Mouse (Mus musculus) forebrain, embryonic 14.5 days (tissue): ENCODE results near the gene Rcor1. TPM values are rescaled to one million over a fixed set of nuclear protein-coding genes. Genes with fewer than 3 reads are reported as not detected.

Experiments used
- ATAC-seq: fragments of 200-750 bp; cut with Nextera tagmentation; 2 replicates; pipeline ENCODE4 v1.8.0; 2017; ENCODE audit warnings: mild to moderate bottlenecking, moderate library complexity
- DNase-seq: peaks from one replicate; pipeline ENCODE4 v3.0.0-alpha.2; 2015; ENCODE audit warnings: low spot score
- H3K27ac ChIP-seq: fragments of 300-500 bp; sonication (generic); 2 replicates; pipeline ENCODE4 v1.5.1; 2014; ENCODE audit warnings: low read depth, mild to moderate bottlenecking, control low read depth, low read length, moderate library complexity
- H3K27me3 ChIP-seq: fragments of 300-500 bp; sonication (generic); replicated peaks from 2 replicates; pipeline ENCODE4 v1.6.1; 2014; ENCODE audit warnings: low read length, control low read depth, mixed read lengths; ENCODE audit not compliant: control insufficient read depth, insufficient read depth
- H3K36me3 ChIP-seq: fragments of 300-500 bp; sonication (generic); 2 replicates; pipeline ENCODE4 v1.6.1; 2014; ENCODE audit warnings: low read length, control low read depth; ENCODE audit not compliant: control insufficient read depth, insufficient read depth
- H3K4me1 ChIP-seq: fragments of 300-500 bp; sonication (generic); 2 replicates; pipeline ENCODE4 v1.6.1; 2014; ENCODE audit warnings: antibody characterized with exemption, low read length, control low read depth; ENCODE audit not compliant: control insufficient read depth, insufficient read depth
- H3K4me2 ChIP-seq: fragments of 300-500 bp; sonication (generic); 2 replicates; pipeline ENCODE4 v1.6.1; 2014; ENCODE audit warnings: mild to moderate bottlenecking, control low read depth, low read length
- H3K4me3 ChIP-seq: fragments of 300-500 bp; sonication (generic); 2 replicates; pipeline ENCODE4 v1.5.1; 2014; ENCODE audit warnings: low read depth, low read length, control low read depth
- H3K9ac ChIP-seq: fragments of 300-500 bp; sonication (generic); 2 replicates; pipeline ENCODE4 v1.6.1; 2014; ENCODE audit warnings: mild to moderate bottlenecking, low read length, control low read depth, moderate library complexity
- H3K9me3 ChIP-seq: fragments of 300-500 bp; sonication (generic); replicated peaks from 2 replicates; pipeline ENCODE4 v1.6.1; 2016; ENCODE audit warnings: low read length, control low read depth, mixed read lengths; ENCODE audit not compliant: control insufficient read depth
- WGBS: fragments of 180-500 bp; shearing (Covaris S2); extraction: QIAGEN DNeasy Blood & Tissue Kit; methylation state at CpG from one replicate; pipeline ENCODE4 v1.1.7; 2014; 5-methylcytosine and 5-hydroxymethylcytosine counted together
- polyA plus RNA-seq: library from polyadenylated mRNA; unstranded; fragments of >200 nt; fragmentation: Nextera tagmentation; extraction: Ambion mirVana; gene quantifications from 2 replicates; pipeline ENCODE4 v1.2.1, GENCODE M21; 2014

Rcor1 gene
- polyA plus RNA-seq, 1 experiment from 2014 or later = 8.5 TPM

GRCm38 (mm10) chr12:111120976-111121645 is 82.0 kb downstream of the Rcor1 start:
- WGBS = 86% methylated on average over 9 of the region's 9 CpGs

DNA sequence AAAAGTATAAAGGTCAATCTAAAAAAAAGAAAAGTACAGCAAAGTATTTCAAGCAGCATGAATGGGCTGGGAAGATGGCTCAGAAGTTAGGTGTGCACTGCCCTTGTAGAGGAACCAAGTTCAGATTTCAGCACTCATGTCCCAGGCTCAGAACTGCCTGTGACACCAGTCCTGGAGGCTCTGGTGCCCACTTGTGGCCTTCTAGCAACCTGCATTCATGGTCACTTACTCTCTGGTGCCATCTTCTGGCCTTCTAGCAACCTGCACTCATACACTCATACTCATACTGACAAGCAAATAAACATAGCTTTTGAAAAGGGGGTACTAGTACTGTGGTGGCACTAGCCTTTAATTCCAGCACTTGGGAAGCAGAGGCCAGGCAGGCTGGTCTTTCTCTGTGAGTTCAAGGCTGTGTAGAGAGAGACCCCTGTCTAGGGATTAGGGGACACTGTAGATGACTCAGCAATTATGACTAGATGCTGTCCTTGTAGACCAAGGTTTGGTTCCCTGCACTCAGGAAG is 83.2 kb downstream of the Rcor1 start:
- Histone ChIP-seq H3K27me3 (no peaks in the 10 kb centered on the region), H3K36me3 (peaks cover 6% of the 10 kb centered on the region; the same call in 1 of the 2 replicates), H3K9ac (no peak overlapping the region), H3K4me1 (peaks cover 3% of the 10 kb centered on the region; the same call in 1 of the 2 replicates), H3K4me2 (no peak overlapping the region), H3K4me3 (no peak overlapping the region), H3K9me3 (no peaks in the 10 kb centered on the region), H3K27ac (no peak overlapping the region)
- DNase-seq (no peak), ATAC-seq (no peak)

More at GRCm38 (mm10) chr12:111120976-111121645, 82.0 kb downstream of the Rcor1 start:
- no peaks in the 10 kb centered on the region for H3K9me3 ChIP-seq
- H3K4me1 ChIP-seq = peaks cover 3% of the 10 kb centered on the region; the same call in 1 of the 2 replicates
- H3K27ac ChIP-seq = no peak overlapping the region
- H3K9ac ChIP-seq = no peak overlapping the region
- DNase-seq (no peak), ATAC-seq (no peak)
- no peak overlapping the region for H3K4me3 ChIP-seq
- no peak overlapping the region for H3K4me2 ChIP-seq
- no peaks in the 10 kb centered on the region for H3K27me3 ChIP-seq
- peaks cover 16% of the 10 kb centered on the region for H3K36me3 ChIP-seq

DNA sequence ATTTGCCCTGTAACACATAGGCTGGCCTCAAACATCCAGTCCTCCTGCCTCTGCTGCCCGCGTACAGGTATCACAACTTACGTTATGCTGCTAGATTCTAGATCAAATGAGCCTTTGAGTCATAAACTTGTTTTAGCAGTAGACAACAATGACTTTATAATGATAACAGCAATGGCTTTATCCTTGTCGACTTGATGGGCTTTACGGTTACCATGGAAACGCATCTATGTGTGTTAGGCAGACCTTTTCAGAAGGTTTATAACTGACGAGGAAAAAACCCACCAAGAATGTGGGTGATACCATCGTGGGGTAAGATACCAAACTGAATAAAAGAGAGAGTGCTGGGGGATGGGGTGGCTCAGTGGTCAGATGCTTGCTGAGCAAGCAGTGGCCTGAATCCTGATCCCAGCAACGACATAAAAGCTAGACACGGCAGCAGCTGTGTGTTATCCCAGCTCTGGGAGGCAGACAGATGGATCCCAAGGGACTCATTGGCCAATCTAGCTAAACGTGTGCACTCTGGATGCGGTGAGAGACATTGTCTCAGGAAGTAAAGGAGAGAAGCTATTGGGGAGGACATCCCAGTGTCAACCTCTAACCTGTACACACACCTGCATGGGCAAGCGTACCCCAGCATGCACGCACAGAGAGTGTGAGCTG is 85.6 kb downstream of the Rcor1 start:
- peaks cover 3% of the 10 kb centered on the region; the same call in 1 of the 2 replicates for H3K4me1 ChIP-seq
- no peaks in the 10 kb centered on the region for H3K27me3 ChIP-seq
- H3K9ac ChIP-seq = no peak overlapping the region
- DNase-seq (peak; percentile 63), ATAC-seq (no peak)
- no peak overlapping the region for H3K4me3 ChIP-seq
- WGBS = 77% methylated on average over 14 of the region's 14 CpGs
- H3K9me3 ChIP-seq = no peaks in the 10 kb centered on the region
- no peaks in the 10 kb centered on the region for H3K36me3 ChIP-seq
- H3K4me2 ChIP-seq = no peak overlapping the region
- H3K27ac ChIP-seq = peak overlapping the region; percentile 21

DNA sequence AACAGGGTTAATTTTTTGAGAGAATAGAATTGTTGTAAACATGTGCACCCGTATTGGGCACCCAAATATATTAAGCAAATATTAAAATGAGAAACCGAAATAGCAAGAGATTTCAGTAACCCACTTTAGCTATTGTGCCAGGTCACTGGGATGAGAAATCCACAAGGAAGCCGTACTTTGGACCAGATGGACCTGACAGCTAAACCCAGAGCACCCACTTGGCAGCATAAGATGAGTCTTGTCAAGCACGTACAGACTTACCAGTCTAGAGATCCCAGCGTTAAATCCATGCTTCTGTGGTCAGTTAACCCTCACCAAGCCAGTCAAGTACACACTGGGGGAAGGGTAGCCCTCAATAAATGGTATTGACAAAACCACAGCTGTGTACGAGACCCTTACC is 86.5 kb downstream of the Rcor1 start:
- no peak for DNase-seq
- Histone ChIP-seq H3K27me3 (no peaks in the 10 kb centered on the region), H3K9ac (no peak overlapping the region), H3K36me3 (no peaks in the 10 kb centered on the region), H3K27ac (no peak overlapping the region), H3K4me3 (no peak overlapping the region), H3K4me1 (peaks cover 3% of the 10 kb centered on the region; the same call in 1 of the 2 replicates), H3K9me3 (no peaks in the 10 kb centered on the region), H3K4me2 (no peak overlapping the region)
- ATAC-seq = no peak
- WGBS = 84% methylated on average over 6 of the region's 6 CpGs

GRCm38 (mm10) chr12:111134169-111134568 is 95.0 kb downstream of the Rcor1 start:
- peak overlapping the region; percentile 67; the same call in 1 of the 2 replicates for H3K27ac ChIP-seq
- H3K4me1 ChIP-seq = peaks cover 7% of the 10 kb centered on the region
- DNase-seq (peak; percentile 29), ATAC-seq (no peak)
- no peak overlapping the region for H3K4me3 ChIP-seq
- H3K27me3 ChIP-seq = no peaks in the 10 kb centered on the region
- H3K4me2 ChIP-seq = no peak overlapping the region
- WGBS = 73% methylated on average over 7 of the region's 7 CpGs
- no peak overlapping the region for H3K9ac ChIP-seq
- no peaks in the 10 kb centered on the region for H3K36me3 ChIP-seq
- H3K9me3 ChIP-seq = no peaks in the 10 kb centered on the region

DNA sequence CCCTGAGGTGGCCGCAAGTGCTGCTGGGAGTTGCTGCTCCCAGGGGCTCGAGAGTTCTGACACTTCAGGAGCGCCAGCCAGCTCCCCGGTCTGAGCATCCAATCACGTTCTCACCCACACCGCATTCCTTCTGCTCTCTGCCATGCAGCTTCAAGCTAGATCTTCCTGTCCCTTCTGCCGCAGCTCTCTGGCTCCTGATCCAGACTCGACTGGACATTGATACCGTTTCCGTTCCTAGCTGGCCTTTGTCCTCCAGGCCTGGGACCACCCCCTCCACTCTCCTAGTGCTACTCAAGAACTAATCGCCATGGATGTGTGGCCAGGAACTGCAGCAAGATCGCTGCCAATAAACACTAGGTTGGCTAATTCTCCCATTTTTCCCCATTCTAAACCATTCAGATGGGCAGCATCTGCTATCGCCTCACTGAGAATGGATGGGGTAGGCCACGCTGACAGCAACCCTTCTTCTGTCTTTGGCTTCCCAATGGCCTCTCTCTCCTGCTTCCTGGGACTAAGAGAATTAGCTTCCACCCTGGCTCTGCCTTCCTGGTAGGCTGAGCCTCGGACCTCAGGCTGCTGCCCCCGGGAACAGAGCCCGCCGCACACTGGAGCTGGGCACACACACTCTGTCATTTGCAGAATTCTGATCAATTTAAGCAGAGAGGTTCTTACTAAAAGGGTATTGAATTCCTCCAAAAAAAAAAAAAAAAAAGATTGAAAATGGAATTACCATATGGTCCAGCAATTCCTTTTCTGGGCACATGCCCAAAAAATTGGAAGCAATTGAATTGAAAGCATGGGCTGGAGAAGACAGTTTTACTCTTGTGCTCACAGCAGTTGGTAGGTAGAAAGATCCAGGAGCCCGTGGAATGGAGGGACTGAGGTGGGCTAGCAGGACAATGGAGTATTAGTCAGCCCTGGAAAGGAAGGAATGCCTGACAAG is 95.9 kb downstream of the Rcor1 start:
- 59% methylated on average over 19 of the region's 19 CpGs for WGBS
- H3K4me3 ChIP-seq = no peak overlapping the region
- H3K4me1 ChIP-seq = peaks cover 7% of the 10 kb centered on the region
- peak overlapping the region; percentile 67; the same call in 1 of the 2 replicates for H3K27ac ChIP-seq
- no peaks in the 10 kb centered on the region for H3K27me3 ChIP-seq
- H3K9me3 ChIP-seq = no peaks in the 10 kb centered on the region
- no peaks in the 10 kb centered on the region for H3K36me3 ChIP-seq
- no peak for ATAC-seq
- no peak overlapping the region for H3K4me2 ChIP-seq
- no peak overlapping the region for H3K9ac ChIP-seq
- peak; percentile 56 for DNase-seq

DNA sequence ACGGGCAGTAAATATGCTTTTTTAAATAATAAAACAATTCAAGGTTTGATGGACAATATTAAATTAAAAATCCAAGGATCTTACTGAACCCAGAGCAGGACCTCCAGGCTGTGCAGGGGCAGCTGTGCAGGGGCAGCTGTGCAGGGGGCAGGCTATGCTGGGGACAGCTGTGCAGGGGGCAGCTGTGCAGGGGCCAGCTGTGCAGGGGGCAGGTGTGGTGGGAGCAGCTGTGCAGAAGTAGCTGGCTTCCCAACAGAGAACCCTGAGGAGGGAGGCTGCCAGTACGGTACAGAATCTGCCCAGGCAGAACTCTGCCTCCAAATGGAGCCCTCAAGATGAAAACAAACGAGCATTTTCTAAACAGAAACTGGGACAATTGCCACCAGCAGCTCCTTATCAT is 96.8 kb downstream of the Rcor1 start:
- no peak overlapping the region for H3K9ac ChIP-seq
- no peak overlapping the region for H3K27ac ChIP-seq
- no peak for DNase-seq
- no peaks in the 10 kb centered on the region for H3K27me3 ChIP-seq
- ATAC-seq = no peak
- H3K4me2 ChIP-seq = no peak overlapping the region
- H3K36me3 ChIP-seq = no peaks in the 10 kb centered on the region
- no peaks in the 10 kb centered on the region for H3K9me3 ChIP-seq
- H3K4me1 ChIP-seq = peaks cover 7% of the 10 kb centered on the region
- WGBS = 65% methylated on average over 3 of the region's 3 CpGs
- no peak overlapping the region for H3K4me3 ChIP-seq

- Histone ChIP-seq H3K4me3 (no peak overlapping the region), H3K27ac (no peak overlapping the region), H3K4me1 (peaks cover 7% of the 10 kb centered on the region), H3K4me2 (no peak overlapping the region), H3K27me3 (no peaks in the 10 kb centered on the region), H3K9me3 (no peaks in the 10 kb centered on the region), H3K9ac (no peak overlapping the region), H3K36me3 (no peaks in the 10 kb centered on the region)
- ATAC-seq (no peak), DNase-seq (no peak)
- WGBS = 62% methylated on average over 2 of the region's 2 CpGs
These were observed 97.9 kb downstream of the Rcor1 start for GRCm38 (mm10) chr12:111137079-111137478.
